Mouse (Mus musculus): ENCODE measurements around the gene Tha1. TPM values are rescaled to one million over a fixed set of nuclear protein-coding genes. Genes with fewer than 3 reads are reported as not detected.

Tha1 gene
- total and polyA plus RNA-seq, 2 experiments from 2014 or later = 2.9 to 8.2 TPM

- no peak for DNase-seq
- Histone ChIP-seq H3K4me3 (ENCODE audit: low read depth, low read length) (no peak overlapping the region), H3K4me1 (ENCODE audit: insufficient read depth) (peaks cover 6% of the 10 kb centered on the region; the same call in 1 of the 2 replicates), H3K9me3 (ENCODE audit: low read length) (no peaks in the 10 kb centered on the region), H3K9ac (no peak overlapping the region), H3K27me3 (ENCODE audit: insufficient read depth, low read length) (no peaks in the 10 kb centered on the region), H3K36me3 (ENCODE audit: insufficient read depth) (no peaks in the 10 kb centered on the region), H3K27ac (ENCODE audit: low read depth, low read length) (no peak overlapping the region), H3K4me2 (ENCODE audit: low read depth) (no peak overlapping the region)
- TF ChIP-seq CTCF (IDR thresholded peaks at IDR 0.05; ENCODE audit: low read depth) = no peak
- no peak for ATAC-seq
- WGBS = 99% methylated on average over 3 of the region's 3 CpGs
These were observed 20.4 kb downstream of the Tha1 start for GRCm38 (mm10) chr11:117852875-117853274.

- Histone ChIP-seq H3K9ac (peak within 1 kb of the TSS; percentile 95), H3K36me3 (ENCODE audit: insufficient read depth) (no peaks in the 10 kb centered on the region), H3K4me2 (ENCODE audit: low read depth) (peak within 1 kb of the TSS; percentile 87), H3K9me3 (ENCODE audit: low read length) (no peaks in the 10 kb centered on the region), H3K27ac (ENCODE audit: low read depth, low read length) (peak within 1 kb of the TSS; percentile 99), H3K4me3 (ENCODE audit: low read depth, low read length) (peak within 1 kb of the TSS; percentile 62), H3K27me3 (ENCODE audit: insufficient read depth, low read length) (no peaks in the 10 kb centered on the region), H3K4me1 (ENCODE audit: insufficient read depth) (peaks cover 6% of the 10 kb centered on the region; the same call in 1 of the 2 replicates)
- DNase-seq (peak; percentile 99), ATAC-seq (peak; percentile 96)
- under 1% methylated on average over 50 of the region's 51 CpGs for WGBS
- TF ChIP-seq CTCF (IDR thresholded peaks at IDR 0.05; ENCODE audit: low read depth) = no peak
These were observed 24.2 kb downstream of the Tha1 start, which contains the start of gene Birc5 for GRCm38 (mm10) chr11:117848985-117849671. Gene Birc5 (plus strand): TSS chr11:117849251.

GRCm38 (mm10) chr11:117848271-117848984 lies 24.9 kb downstream of the Tha1 start:
- H3K4me2 ChIP-seq (ENCODE audit: low read depth) = peak overlapping the region; percentile 87
- H3K27ac ChIP-seq (ENCODE audit: low read depth, low read length) = peak overlapping the region; percentile 99
- 7% methylated on average over 19 of the region's 19 CpGs for WGBS
- no peak for TF ChIP-seq CTCF (IDR thresholded peaks at IDR 0.05; ENCODE audit: low read depth)
- H3K9ac ChIP-seq = peak overlapping the region; percentile 95
- peaks cover 6% of the 10 kb centered on the region; the same call in 1 of the 2 replicates for H3K4me1 ChIP-seq (ENCODE audit: insufficient read depth)
- peak overlapping the region; percentile 62 for H3K4me3 ChIP-seq (ENCODE audit: low read depth, low read length)
- no peaks in the 10 kb centered on the region for H3K36me3 ChIP-seq (ENCODE audit: insufficient read depth)
- no peak for DNase-seq
- peak; percentile 91 for ATAC-seq
- no peaks in the 10 kb centered on the region for H3K27me3 ChIP-seq (ENCODE audit: insufficient read depth, low read length)
- H3K9me3 ChIP-seq (ENCODE audit: low read length) = no peaks in the 10 kb centered on the region

GRCm38 (mm10) chr11:117847593-117848215 lies 25.6 kb downstream of the Tha1 start:
- Histone ChIP-seq H3K27ac (ENCODE audit: low read depth, low read length) (peak overlapping the region; percentile 99), H3K4me3 (ENCODE audit: low read depth, low read length) (peak overlapping the region; percentile 62), H3K27me3 (ENCODE audit: insufficient read depth, low read length) (no peaks in the 10 kb centered on the region), H3K9ac (peak overlapping the region; percentile 95), H3K9me3 (ENCODE audit: low read length) (no peaks in the 10 kb centered on the region), H3K4me2 (ENCODE audit: low read depth) (peak overlapping the region; percentile 87; the same call in 1 of the 2 replicates), H3K4me1 (ENCODE audit: insufficient read depth) (peaks cover 6% of the 10 kb centered on the region; the same call in 1 of the 2 replicates), H3K36me3 (ENCODE audit: insufficient read depth) (no peaks in the 10 kb centered on the region)
- TF ChIP-seq CTCF (IDR thresholded peaks at IDR 0.05; ENCODE audit: low read depth) = no peak
- whole genome bisulfite sequencing = 80% methylated on average over 7 of the region's 7 CpGs
- DNase-seq (no peak), ATAC-seq (no peak)

- no peaks in the 10 kb centered on the region for H3K36me3 ChIP-seq (ENCODE audit: insufficient read depth)
- no peak overlapping the region for H3K4me3 ChIP-seq (ENCODE audit: low read depth, low read length)
- no peak for DNase-seq
- H3K9ac ChIP-seq = no peak overlapping the region
- H3K4me2 ChIP-seq (ENCODE audit: low read depth) = no peak overlapping the region
- ATAC-seq = no peak
- no peaks in the 10 kb centered on the region for H3K27me3 ChIP-seq (ENCODE audit: insufficient read depth, low read length)
- peak; percentile 38 for TF ChIP-seq CTCF (IDR thresholded peaks at IDR 0.05; ENCODE audit: low read depth)
- peaks cover 6% of the 10 kb centered on the region; the same call in 1 of the 2 replicates for H3K4me1 ChIP-seq (ENCODE audit: insufficient read depth)
- WGBS = 51% methylated on average over 5 of the region's 5 CpGs
- no peak overlapping the region for H3K27ac ChIP-seq (ENCODE audit: low read depth, low read length)
- H3K9me3 ChIP-seq (ENCODE audit: low read length) = no peaks in the 10 kb centered on the region
These were observed 26.6 kb downstream of the Tha1 start for GRCm38 (mm10) chr11:117846640-117847039.

- Histone ChIP-seq H3K4me1 (ENCODE audit: insufficient read depth) (peaks cover 6% of the 10 kb centered on the region; the same call in 1 of the 2 replicates), H3K9me3 (ENCODE audit: low read length) (no peaks in the 10 kb centered on the region), H3K9ac (no peak overlapping the region), H3K27me3 (ENCODE audit: insufficient read depth, low read length) (no peaks in the 10 kb centered on the region), H3K27ac (ENCODE audit: low read depth, low read length) (no peak overlapping the region), H3K4me2 (ENCODE audit: low read depth) (no peak overlapping the region), H3K36me3 (ENCODE audit: insufficient read depth) (no peaks in the 10 kb centered on the region), H3K4me3 (ENCODE audit: low read depth, low read length) (no peak overlapping the region)
- DNase-seq (no peak), ATAC-seq (no peak)
- TF ChIP-seq CTCF (IDR thresholded peaks at IDR 0.05; ENCODE audit: low read depth) = no peak
- 77% methylated on average over 2 of the region's 2 CpGs for WGBS
These were observed 27.6 kb downstream of the Tha1 start for GRCm38 (mm10) chr11:117845651-117846050.
